Mouse (Mus musculus) myocyte (in vitro differentiated cells): ENCODE data around the gene Trim7.

Experiments used
- MYOG ChIP-seq, 3 experiments: IDR thresholded peaks; one replicate each; pipeline ENCODE4 v1.6.1; 2011; ENCODE audit warnings: control low read depth in 2 of 3, low read depth in 2 of 3, mild to moderate bottlenecking in 2 of 3; ENCODE audit not compliant: insufficient read length in 2 of 3, control insufficient read depth in 1 of 3, insufficient read depth in 1 of 3
- POLR2A ChIP-seq: IDR thresholded peaks from one replicate; pipeline ENCODE4 v1.6.1; 2011; ENCODE audit warnings: low read depth, mild to moderate bottlenecking, control low read depth, moderate library complexity; ENCODE audit not compliant: insufficient read length
- TCF12 ChIP-seq: IDR thresholded peaks from one replicate; pipeline ENCODE4 v1.6.1; 2011; ENCODE audit warnings: mild to moderate bottlenecking, control low read depth; ENCODE audit not compliant: poor library complexity, insufficient read depth, severe bottlenecking
- TCF3 ChIP-seq: IDR thresholded peaks from one replicate; pipeline ENCODE4 v1.6.1; 2011; ENCODE audit warnings: low read depth, control low read depth; ENCODE audit not compliant: insufficient read length

DNA sequence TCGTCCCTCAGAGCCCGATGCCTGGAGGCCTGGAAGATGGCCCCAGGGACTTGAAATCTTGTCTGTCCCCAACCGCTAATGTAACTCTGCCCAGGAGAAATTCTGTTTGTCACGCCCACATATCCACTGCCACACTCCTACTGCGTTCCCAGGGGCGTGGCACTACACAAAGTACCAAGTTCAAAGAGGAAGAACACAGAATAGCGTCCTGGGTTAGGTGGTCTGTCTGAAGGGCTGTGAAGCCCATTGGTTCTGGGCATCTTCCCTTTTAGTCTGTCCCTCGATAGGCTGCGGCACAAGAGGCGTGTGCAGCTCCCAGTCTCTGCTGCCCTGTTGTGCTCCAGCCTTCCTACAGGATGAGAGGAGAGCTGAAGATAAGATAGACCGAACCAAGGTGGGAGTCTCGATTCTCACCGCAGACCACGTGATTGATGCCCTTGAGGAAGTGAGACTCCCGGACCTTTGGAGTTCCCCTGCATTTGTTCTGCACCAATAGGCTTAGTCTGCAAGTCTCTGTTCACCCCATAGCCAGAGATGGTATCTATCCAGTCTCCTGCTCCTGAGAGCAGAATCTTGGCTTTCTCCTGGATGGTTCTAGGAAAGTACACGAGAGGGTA lies 12.3 kb downstream of the Trim7 start:
- no peak for TF ChIP-seq TCF12
- no peak for TF ChIP-seq POLR2A
- no peak for TF ChIP-seq TCF3
- no peak for TF ChIP-seq MYOG (IDR thresholded peaks at IDR 0.05; ENCODE audit: control insufficient read depth in 1 of 3, insufficient read depth in 1 of 3, insufficient read length in 2 of 3, low read depth in 2 of 3)
